Mouse (Mus musculus): ENCODE measurements around the gene Kirrel3.

Kirrel3 gene

DNA sequence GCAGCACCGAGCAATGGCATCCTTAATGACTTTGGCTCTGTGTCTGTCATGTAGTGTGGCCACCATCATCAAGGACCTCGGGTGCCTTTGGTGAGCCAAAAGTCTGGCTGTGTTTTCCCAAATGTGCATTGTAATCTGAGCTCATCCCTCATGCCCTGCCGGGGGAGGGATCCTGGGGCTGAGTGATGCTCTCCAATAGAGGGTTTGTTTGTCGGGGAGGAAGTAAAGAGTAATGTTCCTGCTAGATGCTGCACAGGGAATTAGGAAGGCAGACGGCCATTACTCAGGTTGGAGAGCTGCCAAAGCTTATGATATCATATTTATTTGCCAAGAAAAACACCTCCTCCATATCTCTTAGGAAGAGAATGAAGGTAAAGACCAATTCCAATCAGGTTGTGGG lies 401.1 kb downstream of the Kirrel3 start:
- DNase-seq (ENCODE audit: low spot score), result no peak

GRCm38 (mm10) chr9:34887196-34887595 lies 401.5 kb downstream of the Kirrel3 start:
- no peak for DNase-seq (ENCODE audit: low spot score)

DNA sequence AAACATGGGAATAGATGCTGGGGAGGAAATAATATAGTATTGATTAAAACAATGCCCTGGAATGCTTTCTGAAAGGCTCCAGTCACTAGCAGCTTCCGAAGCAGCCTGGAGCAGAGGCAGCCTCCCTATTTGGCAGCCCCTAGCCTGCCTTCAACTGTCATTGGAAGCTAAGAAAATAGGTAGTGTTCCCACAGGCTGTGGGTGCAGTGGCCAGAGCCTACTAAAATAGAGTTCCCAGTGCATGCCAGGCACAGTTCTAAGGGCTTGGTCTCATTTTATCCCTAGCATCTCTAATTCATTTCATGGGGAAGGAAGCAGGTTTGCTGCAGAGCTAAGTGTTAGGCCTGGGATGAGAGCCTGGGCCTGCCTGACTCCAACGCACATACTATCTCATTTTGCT lies 402.6 kb downstream of the Kirrel3 start:
- DNase-seq (ENCODE audit: low spot score), result no peak

DNA sequence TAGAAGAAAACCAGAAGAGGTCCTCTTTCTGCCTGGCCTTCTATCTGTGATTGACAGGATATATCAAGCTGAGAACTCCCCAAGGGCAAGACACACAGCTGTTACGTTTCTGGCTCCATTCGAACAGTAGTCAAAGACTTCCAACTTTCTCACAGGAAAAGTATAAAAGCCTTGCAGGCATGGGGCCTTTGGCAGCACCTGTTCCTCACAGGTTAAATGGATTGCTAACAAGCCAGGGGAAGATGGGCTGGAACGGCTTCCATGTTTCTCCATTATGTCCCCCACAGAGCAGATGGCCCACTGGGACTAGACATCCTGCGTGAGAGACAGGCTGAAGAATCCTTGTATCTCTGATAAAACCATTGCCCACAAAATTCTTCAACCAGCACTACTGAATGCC lies 415.5 kb downstream of the Kirrel3 start:
- no peak for DNase-seq (ENCODE audit: low spot score)

GRCm38 (mm10) chr9:34901888-34902287 lies 416.2 kb downstream of the Kirrel3 start:
- DNase-seq (ENCODE audit: low spot score), result no peak

GRCm38 (mm10) chr9:34905164-34905563 lies 419.5 kb downstream of the Kirrel3 start:
- DNase-seq (ENCODE audit: low spot score), result no peak

GRCm38 (mm10) chr9:34908040-34908439 lies 422.3 kb downstream of the Kirrel3 start:
- DNase-seq (ENCODE audit: low spot score), result no peak

DNA sequence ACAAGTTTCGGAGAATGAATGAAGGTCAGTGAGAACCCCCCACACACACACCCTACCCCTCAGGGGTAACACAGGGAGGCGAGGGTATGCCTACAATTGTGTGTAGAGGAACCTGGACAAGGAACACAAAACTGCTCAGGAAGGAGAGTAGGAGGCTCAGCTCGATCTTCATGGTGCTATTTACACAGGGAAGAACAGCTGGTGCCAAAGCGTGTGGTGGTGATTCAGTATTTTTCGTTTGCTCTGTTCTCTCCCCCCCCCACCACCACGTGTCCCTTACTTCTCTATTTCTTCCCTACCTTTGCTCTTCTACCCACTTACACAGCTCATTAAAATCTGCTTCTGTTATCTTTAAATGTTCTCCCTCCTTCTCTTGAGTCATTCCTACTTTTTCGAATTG lies 426.1 kb downstream of the Kirrel3 start:
- DNase-seq (ENCODE audit: low spot score), result no peak

DNA sequence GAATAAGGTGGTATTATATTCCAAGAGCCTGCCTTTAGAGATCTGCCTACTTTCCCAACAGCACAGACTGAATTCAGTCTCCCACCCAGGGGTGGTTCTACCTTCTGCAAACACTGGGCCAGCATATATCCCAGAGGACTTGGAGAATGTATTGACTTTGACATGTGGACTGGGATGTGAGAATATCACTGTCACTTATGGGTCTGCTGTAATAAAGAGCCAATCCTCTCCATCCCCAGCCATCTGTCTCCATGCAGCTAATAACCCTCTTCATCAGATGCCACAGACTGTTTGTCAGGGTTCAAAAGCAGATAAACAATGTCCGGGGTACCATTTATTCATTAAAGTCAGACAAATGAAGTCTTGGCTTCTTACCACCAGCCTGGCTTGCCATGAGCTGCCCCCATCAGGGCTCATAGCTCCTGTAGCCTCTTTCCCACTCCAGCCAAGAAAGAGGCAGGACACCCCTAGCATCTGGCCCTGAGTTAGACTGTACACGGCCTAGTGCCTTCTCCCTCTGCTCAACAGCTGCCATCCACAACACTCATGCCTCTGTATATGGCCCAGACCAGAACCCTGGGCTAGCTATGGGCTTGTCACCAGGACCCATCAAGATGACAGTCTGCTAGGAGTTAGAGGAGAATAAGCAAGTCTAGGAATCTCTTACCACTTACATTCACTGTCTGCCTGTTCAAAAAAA lies 426.7 kb downstream of the Kirrel3 start:
- no peak for DNase-seq (ENCODE audit: low spot score)

DNA sequence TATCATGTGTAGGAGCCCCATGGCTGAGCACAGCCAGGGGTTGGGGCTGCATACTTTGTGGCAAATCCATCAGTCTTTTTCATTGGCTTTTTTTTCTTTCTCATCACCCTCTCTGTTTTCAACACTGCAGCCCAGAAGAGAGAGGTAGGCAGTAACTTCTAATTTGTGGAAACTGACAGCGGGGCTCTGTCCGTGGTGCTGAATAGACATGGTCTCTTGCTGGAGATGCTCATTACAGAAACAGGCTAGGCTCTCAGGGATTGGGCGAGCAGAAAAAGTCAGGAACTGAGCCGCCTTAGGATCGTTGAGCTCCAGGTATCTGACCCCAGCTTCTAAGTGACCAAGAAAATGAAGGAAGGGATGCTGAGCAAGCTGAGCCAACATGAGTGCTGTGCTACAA lies 427.3 kb downstream of the Kirrel3 start:
- DNase-seq (ENCODE audit: low spot score), result no peak

GRCm38 (mm10) chr9:34918976-34919375 lies 433.3 kb downstream of the Kirrel3 start:
- no peak for DNase-seq (ENCODE audit: low spot score)

- no peak for DNase-seq (ENCODE audit: low spot score)
Measured at GRCm38 (mm10) chr9:34920116-34920515, 434.4 kb downstream of the Kirrel3 start.

- DNase-seq (ENCODE audit: low spot score), result no peak
Measured at GRCm38 (mm10) chr9:34921941-34922340, 436.2 kb downstream of the Kirrel3 start.

DNA sequence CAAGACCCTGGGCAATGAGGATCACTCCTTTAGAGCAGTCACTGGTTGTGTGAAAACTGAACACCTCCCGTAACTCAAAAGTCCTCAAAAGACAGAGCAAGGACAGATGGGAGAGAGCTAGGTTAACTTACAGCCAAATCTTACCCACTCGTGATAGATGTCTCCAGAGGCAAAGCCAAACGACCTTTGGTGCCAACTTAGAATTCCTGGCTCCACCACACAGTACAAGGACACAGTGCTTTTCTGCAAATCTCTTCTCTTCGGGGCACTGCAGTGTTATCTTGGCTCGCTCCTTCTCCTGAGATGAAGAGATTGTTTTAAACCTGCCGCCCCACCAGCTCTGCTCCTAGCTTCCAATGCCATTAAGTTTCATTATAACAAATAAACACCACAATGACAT lies 437.0 kb downstream of the Kirrel3 start:
- DNase-seq (ENCODE audit: low spot score), result no peak

- DNase-seq (ENCODE audit: low spot score), result no peak
Measured at GRCm38 (mm10) chr9:34923134-34923931, 437.6 kb downstream of the Kirrel3 start.

GRCm38 (mm10) chr9:34925616-34926015 lies 439.9 kb downstream of the Kirrel3 start:
- DNase-seq (ENCODE audit: low spot score), result no peak

GRCm38 (mm10) chr9:34930371-34930770 lies 444.7 kb downstream of the Kirrel3 start:
- DNase-seq (ENCODE audit: low spot score), result no peak

DNA sequence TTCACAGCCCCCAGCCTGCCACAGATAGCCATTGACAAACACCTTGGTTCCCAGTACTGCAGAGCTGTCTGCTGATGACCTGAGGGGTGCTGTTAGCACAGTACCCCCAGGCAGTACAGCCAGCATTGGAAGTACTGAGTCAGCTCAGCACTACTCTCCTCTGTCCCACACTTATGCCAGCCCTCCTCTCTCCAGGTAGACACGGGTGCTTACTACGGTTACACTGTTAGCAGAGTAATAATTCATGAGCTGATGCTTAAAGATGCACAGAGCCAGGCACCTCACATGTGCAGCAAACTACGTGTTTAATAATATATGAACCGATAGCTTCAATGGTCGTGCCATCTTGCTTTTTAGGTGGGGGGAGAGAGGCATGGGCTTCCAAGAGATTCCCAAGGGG lies 452.4 kb downstream of the Kirrel3 start:
- no peak for DNase-seq (ENCODE audit: low spot score)

GRCm38 (mm10) chr9:34939621-34940020 lies 453.9 kb downstream of the Kirrel3 start:
- DNase-seq (ENCODE audit: low spot score), result no peak

DNA sequence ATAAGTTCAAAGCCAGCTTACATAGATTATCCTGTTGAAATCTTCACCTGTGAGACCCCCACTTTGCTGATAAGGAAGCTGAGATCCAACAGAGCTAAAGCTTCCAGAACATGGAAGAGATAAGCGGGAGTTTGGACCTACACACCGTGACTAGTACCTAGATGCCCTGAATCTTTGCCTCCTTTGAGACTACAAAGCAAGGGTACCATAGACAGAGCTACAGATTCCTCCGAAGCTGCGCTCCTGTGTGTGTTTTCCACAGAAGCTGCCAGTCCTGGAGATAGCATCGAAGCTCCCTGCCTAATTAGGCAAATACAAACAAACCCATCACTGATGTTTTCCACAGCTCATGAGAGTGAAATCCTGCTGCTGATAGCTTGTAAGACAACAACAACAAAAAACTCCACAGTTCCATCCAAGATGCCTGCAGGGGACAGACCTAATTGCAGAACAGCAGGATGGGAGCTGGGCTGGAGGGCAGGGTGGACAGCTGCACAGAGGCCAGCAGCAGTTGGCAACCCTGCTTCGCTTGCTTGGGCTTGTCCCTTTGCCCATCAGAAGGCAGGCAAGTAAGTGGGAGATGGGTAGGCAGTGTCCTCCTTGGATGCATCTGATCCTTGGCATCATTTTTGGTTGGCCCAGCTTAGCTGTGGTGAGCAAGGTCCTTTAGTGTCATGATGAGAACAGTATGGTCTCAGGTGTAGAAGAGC lies 456.6 kb downstream of the Kirrel3 start:
- DNase-seq (ENCODE audit: low spot score), result no peak

GRCm38 (mm10) chr9:34942996-34943395 lies 457.3 kb downstream of the Kirrel3 start:
- DNase-seq (ENCODE audit: low spot score), result no peak

DNA sequence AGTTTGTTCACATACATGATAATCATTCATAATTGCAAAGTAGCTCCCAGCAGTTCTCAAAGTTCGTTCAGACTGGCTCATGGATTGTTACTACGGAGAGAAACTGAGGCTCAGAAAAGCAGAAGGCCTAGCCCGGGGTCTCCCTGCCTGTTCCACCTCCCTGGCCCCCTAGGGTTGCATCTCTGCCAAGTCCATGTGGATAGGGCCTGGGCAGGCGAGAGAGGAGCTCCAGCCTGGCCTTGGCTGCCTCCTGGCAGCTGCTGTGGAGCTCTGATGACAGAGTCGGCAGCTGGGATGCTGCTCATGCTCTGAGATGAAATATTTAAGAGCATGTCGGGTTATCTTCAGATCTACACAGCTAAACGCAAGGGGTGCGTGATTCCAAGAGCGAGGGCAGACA lies 459.6 kb downstream of the Kirrel3 start:
- no peak for DNase-seq (ENCODE audit: low spot score)

GRCm38 (mm10) chr9:34947258-34947657 lies 461.6 kb downstream of the Kirrel3 start:
- DNase-seq (ENCODE audit: low spot score), result no peak
